Mouse (Mus musculus) neural tube, embryonic 11.5 days (tissue): ENCODE measurements at regions not wholly inside any gene's neighbourhood (a gene's known extent, or its start where the extent isn't known, plus 50 kb on each side); places are given as distances from the start of the nearest gene placed in this dataset.
A peak's percentile ranks its signal among the peaks of the same experiment; 100 is the strongest.

Experiments used
- ATAC-seq: fragments of 200-750 bp; cut with Nextera tagmentation; 2 replicates; pipeline ENCODE4 v1.8.0; 2017; ENCODE audit warnings: moderate number of reproducible peaks, mild to moderate bottlenecking, moderate TSS enrichment, moderate library complexity; ENCODE audit not compliant: insufficient read depth, low FRiP score, low TSS enrichment
- DNase-seq: peaks from one replicate; pipeline ENCODE4 v3.0.0-alpha.2; 2015; ENCODE audit warnings: low spot score
- H3K27ac ChIP-seq: fragments of 300-500 bp; sonication (generic); 2 replicates; pipeline ENCODE4 v1.5.1; 2014; ENCODE audit warnings: low read depth, mild to moderate bottlenecking, low read length
- H3K27me3 ChIP-seq: fragments of 300-500 bp; sonication (generic); 2 replicates; pipeline ENCODE4 v1.6.1; 2014; ENCODE audit warnings: mild to moderate bottlenecking, low read length, mixed read lengths; ENCODE audit not compliant: control insufficient read depth, insufficient read depth
- H3K36me3 ChIP-seq: fragments of 300-500 bp; sonication (generic); 2 replicates; pipeline ENCODE4 v1.6.1; 2014; ENCODE audit warnings: mild to moderate bottlenecking, low read length, moderate library complexity, mixed read lengths; ENCODE audit not compliant: control insufficient read depth, insufficient read depth
- H3K4me1 ChIP-seq: fragments of 300-500 bp; sonication (generic); 2 replicates; pipeline ENCODE4 v1.6.1; 2014; ENCODE audit warnings: low read length, mixed read lengths; ENCODE audit not compliant: control insufficient read depth, insufficient read depth
- H3K4me2 ChIP-seq: fragments of 300-500 bp; sonication (generic); 2 replicates; pipeline ENCODE4 v1.6.1; 2014; ENCODE audit warnings: low read depth, mild to moderate bottlenecking, moderate library complexity
- H3K4me3 ChIP-seq: fragments of 300-500 bp; sonication (generic); 2 replicates; pipeline ENCODE4 v1.5.1; 2014; ENCODE audit warnings: low read depth, low read length
- H3K9ac ChIP-seq: fragments of 300-500 bp; sonication (generic); 2 replicates; pipeline ENCODE4 v1.6.1; 2014; ENCODE audit warnings: mild to moderate bottlenecking, low read length
- H3K9me3 ChIP-seq: fragments of 300-500 bp; sonication (generic); 2 replicates; pipeline ENCODE4 v1.6.1; 2016; ENCODE audit warnings: low read length; ENCODE audit not compliant: control insufficient read depth
- WGBS: fragments of 180-500 bp; shearing (Covaris S2); extraction: QIAGEN DNeasy Blood & Tissue Kit; methylation state at CpG from one replicate; pipeline ENCODE4 v1.1.7; 2014; 5-methylcytosine and 5-hydroxymethylcytosine counted together

DNA sequence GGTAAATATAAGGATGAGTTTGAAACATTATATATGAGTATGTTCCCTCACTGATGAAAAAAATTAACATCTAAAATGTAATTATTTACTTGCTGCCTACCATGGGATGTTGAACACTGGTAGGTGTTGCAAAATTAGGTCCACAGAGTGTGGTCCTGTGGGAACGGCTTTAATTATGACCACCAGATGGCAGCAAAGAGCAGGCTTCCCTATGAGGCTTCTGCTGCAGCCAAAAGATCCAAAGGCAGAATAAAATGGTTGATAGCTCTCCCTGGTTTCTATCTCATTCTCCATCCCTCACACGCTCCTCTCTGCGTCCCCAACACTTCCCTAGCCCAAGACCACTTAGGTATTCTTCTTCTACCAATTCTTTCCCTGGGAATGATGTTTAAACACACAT, 54.6 kb upstream of the Cit start:
- Histone ChIP-seq H3K27me3 (no peaks in the 10 kb centered on the region), H3K36me3 (no peaks in the 10 kb centered on the region), H3K4me1 (no peaks in the 10 kb centered on the region), H3K4me2 (no peak overlapping the region), H3K4me3 (no peak overlapping the region), H3K9me3 (no peaks in the 10 kb centered on the region), H3K27ac (no peak overlapping the region), H3K9ac (no peak overlapping the region)
- DNase-seq (peak; percentile 68), ATAC-seq (no peak)
- 18% methylated on average over 3 of the region's 3 CpGs for WGBS
